Mouse (Mus musculus): ENCODE results near the gene Arhgef38.

Arhgef38 gene

DNA sequence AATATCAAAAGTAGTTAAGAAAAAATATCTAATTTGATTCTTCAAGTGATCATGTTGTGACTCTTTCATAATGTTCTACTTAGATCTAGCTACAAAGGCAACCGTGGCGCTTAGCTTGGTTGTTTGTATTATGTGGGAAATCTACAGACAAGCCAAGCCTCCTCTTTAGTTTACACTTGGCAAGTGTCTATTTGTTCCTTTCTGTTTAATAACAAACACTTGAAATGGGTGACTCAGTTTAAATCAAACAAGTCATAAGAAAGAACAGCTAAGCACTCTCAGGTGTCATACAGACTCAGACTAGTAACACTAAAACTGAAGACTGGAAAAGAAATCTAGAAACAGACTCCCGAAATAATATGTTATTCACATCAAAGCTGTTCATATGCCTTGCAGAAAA lies 47.2 kb downstream of the Arhgef38 start:
- no peak overlapping the region for H3K4me3 ChIP-seq (replicated peaks; ENCODE audit: low read length)
- peaks cover 6% of the 10 kb centered on the region; the same call in 1 of the 2 replicates for H3K4me1 ChIP-seq (replicated peaks; ENCODE audit: low read depth, low read length)
- TF ChIP-seq POU5F1 (IDR thresholded peaks at IDR 0.05; ENCODE audit: borderline replicate concordance, low read length) (no peak), NANOG (IDR thresholded peaks at IDR 0.05; ENCODE audit: borderline replicate concordance, low read length) (no peak), CTCF (conservative IDR thresholded peaks at IDR 0.05; ENCODE audit: low read length) (no peak)
- H3K36me3 ChIP-seq (ENCODE audit: insufficient read depth, low read length) = no peaks in the 10 kb centered on the region
- H3K9me3 ChIP-seq (ENCODE audit: low read length) = no peaks in the 10 kb centered on the region
- H3K27me3 ChIP-seq (ENCODE audit: insufficient read depth, low read length) = no peaks in the 10 kb centered on the region

DNA sequence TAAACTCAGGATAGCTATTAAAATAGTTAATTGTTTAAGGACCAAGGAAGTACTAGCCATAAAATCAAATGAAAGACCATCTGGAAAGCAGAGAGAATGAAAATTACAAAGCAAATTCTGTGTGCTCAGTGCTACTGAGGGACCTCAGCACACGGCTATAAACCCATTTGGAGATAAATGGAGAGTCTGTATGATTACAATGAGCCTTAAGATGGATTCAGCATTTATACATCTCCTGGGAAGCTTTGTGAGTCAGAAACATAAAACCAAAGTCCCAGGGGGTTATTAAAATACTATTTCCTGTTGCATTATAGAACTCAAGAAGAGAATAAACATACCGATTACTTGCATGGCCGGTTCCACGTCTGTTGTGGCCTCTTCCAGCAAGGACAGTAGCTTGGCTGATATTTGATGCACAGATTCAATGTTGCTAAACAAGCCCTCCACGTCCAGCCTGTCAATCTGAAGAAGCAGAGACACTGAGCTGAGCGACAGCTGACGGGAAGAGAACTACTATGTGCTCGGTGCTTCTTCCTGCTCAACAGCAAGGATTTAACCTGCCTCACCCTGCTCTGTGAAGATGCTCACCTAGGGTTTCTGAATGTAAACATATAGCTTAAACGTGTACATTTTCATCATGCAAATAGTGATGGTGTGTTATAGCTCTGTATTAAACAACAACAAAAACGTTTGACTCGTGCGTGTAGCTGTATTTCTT lies 58.6 kb downstream of the Arhgef38 start:
- Histone ChIP-seq H3K4me1 (replicated peaks; ENCODE audit: low read depth, low read length) (no peaks in the 10 kb centered on the region), H3K9me3 (ENCODE audit: low read length) (no peaks in the 10 kb centered on the region), H3K36me3 (ENCODE audit: insufficient read depth, low read length) (no peaks in the 10 kb centered on the region), H3K27me3 (ENCODE audit: insufficient read depth, low read length) (no peaks in the 10 kb centered on the region), H3K4me3 (replicated peaks; ENCODE audit: low read length) (no peak overlapping the region)
- TF ChIP-seq POU5F1 (IDR thresholded peaks at IDR 0.05; ENCODE audit: borderline replicate concordance, low read length) = no peak
- TF ChIP-seq CTCF (conservative IDR thresholded peaks at IDR 0.05; ENCODE audit: low read length) = no peak
- no peak for TF ChIP-seq NANOG (IDR thresholded peaks at IDR 0.05; ENCODE audit: borderline replicate concordance, low read length)

- no peaks in the 10 kb centered on the region for H3K4me1 ChIP-seq (replicated peaks; ENCODE audit: low read depth, low read length)
Observed at GRCm38 (mm10) chr3:133172291-133172690, 62.5 kb downstream of the Arhgef38 start.

DNA sequence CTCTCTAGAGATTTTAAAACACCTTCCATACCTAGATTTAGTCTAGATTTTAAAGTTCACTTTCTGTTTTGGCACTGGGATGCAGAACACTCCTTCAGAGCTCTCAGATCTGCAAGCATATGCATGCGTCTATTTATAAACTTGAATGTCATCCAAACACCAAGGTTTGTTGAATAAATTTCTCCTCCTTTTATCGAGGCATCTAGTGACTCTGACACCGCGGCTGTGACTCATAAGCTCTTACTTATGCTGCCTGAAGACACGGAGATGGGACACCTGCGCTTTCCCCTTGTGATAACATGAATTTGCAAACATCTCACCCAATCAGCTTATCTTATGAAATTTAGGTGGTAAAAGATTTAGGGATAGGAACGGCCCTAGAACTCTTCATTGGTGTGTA lies 65.0 kb downstream of the Arhgef38 start:
- no peak overlapping the region for H3K4me3 ChIP-seq (replicated peaks; ENCODE audit: low read length)
- H3K4me1 ChIP-seq (replicated peaks; ENCODE audit: low read depth, low read length) = no peaks in the 10 kb centered on the region
- no peaks in the 10 kb centered on the region for H3K27me3 ChIP-seq (ENCODE audit: insufficient read depth, low read length)
- TF ChIP-seq CTCF (conservative IDR thresholded peaks at IDR 0.05; ENCODE audit: low read length) (no peak), POU5F1 (IDR thresholded peaks at IDR 0.05; ENCODE audit: borderline replicate concordance, low read length) (no peak), NANOG (IDR thresholded peaks at IDR 0.05; ENCODE audit: borderline replicate concordance, low read length) (no peak)
- H3K36me3 ChIP-seq (ENCODE audit: insufficient read depth, low read length) = no peaks in the 10 kb centered on the region
- no peaks in the 10 kb centered on the region for H3K9me3 ChIP-seq (ENCODE audit: low read length)

More at GRCm38 (mm10) chr3:133172291-133172690, 62.5 kb downstream of the Arhgef38 start:
- TF ChIP-seq NANOG (IDR thresholded peaks at IDR 0.05; ENCODE audit: borderline replicate concordance, low read length) = no peak
- no peak for TF ChIP-seq CTCF (conservative IDR thresholded peaks at IDR 0.05; ENCODE audit: low read length)
- TF ChIP-seq POU5F1 (IDR thresholded peaks at IDR 0.05; ENCODE audit: borderline replicate concordance, low read length) = no peak
- no peaks in the 10 kb centered on the region for H3K36me3 ChIP-seq (ENCODE audit: insufficient read depth, low read length)
- H3K27me3 ChIP-seq (ENCODE audit: insufficient read depth, low read length) = no peaks in the 10 kb centered on the region
- no peak overlapping the region for H3K4me3 ChIP-seq (replicated peaks; ENCODE audit: low read length)
- no peaks in the 10 kb centered on the region for H3K9me3 ChIP-seq (ENCODE audit: low read length)

- Histone ChIP-seq H3K36me3 (ENCODE audit: insufficient read depth, low read length) (no peaks in the 10 kb centered on the region), H3K4me3 (replicated peaks; ENCODE audit: low read length) (no peak overlapping the region), H3K4me1 (replicated peaks; ENCODE audit: low read depth, low read length) (no peaks in the 10 kb centered on the region), H3K27me3 (ENCODE audit: insufficient read depth, low read length) (no peaks in the 10 kb centered on the region), H3K9me3 (ENCODE audit: low read length) (no peaks in the 10 kb centered on the region)
- no peak for TF ChIP-seq NANOG (IDR thresholded peaks at IDR 0.05; ENCODE audit: borderline replicate concordance, low read length)
Observed at GRCm38 (mm10) chr3:133167550-133167949, 67.2 kb downstream of the Arhgef38 start.

- Histone ChIP-seq H3K4me3 (replicated peaks; ENCODE audit: low read length) (no peak overlapping the region), H3K9me3 (ENCODE audit: low read length) (no peaks in the 10 kb centered on the region), H3K4me1 (replicated peaks; ENCODE audit: low read depth, low read length) (no peaks in the 10 kb centered on the region), H3K27me3 (ENCODE audit: insufficient read depth, low read length) (no peaks in the 10 kb centered on the region), H3K36me3 (ENCODE audit: insufficient read depth, low read length) (no peaks in the 10 kb centered on the region)
- TF ChIP-seq POU5F1 (IDR thresholded peaks at IDR 0.05; ENCODE audit: borderline replicate concordance, low read length) = no peak
- TF ChIP-seq NANOG (IDR thresholded peaks at IDR 0.05; ENCODE audit: borderline replicate concordance, low read length) = no peak
- no peak for TF ChIP-seq CTCF (conservative IDR thresholded peaks at IDR 0.05; ENCODE audit: low read length)
Observed at GRCm38 (mm10) chr3:133165130-133165529, 69.6 kb downstream of the Arhgef38 start.

- no peak for TF ChIP-seq CTCF (conservative IDR thresholded peaks at IDR 0.05; ENCODE audit: low read length)
- no peak for TF ChIP-seq NANOG (IDR thresholded peaks at IDR 0.05; ENCODE audit: borderline replicate concordance, low read length)
- TF ChIP-seq POU5F1 (IDR thresholded peaks at IDR 0.05; ENCODE audit: borderline replicate concordance, low read length) = no peak
- no peaks in the 10 kb centered on the region for H3K4me1 ChIP-seq (replicated peaks; ENCODE audit: low read depth, low read length)
- H3K27me3 ChIP-seq (ENCODE audit: insufficient read depth, low read length) = no peaks in the 10 kb centered on the region
- H3K4me3 ChIP-seq (replicated peaks; ENCODE audit: low read length) = no peak overlapping the region
- no peaks in the 10 kb centered on the region for H3K36me3 ChIP-seq (ENCODE audit: insufficient read depth, low read length)
- no peaks in the 10 kb centered on the region for H3K9me3 ChIP-seq (ENCODE audit: low read length)
Observed at GRCm38 (mm10) chr3:133163913-133164406, 70.8 kb downstream of the Arhgef38 start.

GRCm38 (mm10) chr3:133163174-133163573 lies 71.6 kb downstream of the Arhgef38 start:
- TF ChIP-seq POU5F1 (IDR thresholded peaks at IDR 0.05; ENCODE audit: borderline replicate concordance, low read length) (no peak), CTCF (conservative IDR thresholded peaks at IDR 0.05; ENCODE audit: low read length) (no peak), NANOG (IDR thresholded peaks at IDR 0.05; ENCODE audit: borderline replicate concordance, low read length) (no peak)
- H3K4me3 ChIP-seq (replicated peaks; ENCODE audit: low read length) = no peak overlapping the region

DNA sequence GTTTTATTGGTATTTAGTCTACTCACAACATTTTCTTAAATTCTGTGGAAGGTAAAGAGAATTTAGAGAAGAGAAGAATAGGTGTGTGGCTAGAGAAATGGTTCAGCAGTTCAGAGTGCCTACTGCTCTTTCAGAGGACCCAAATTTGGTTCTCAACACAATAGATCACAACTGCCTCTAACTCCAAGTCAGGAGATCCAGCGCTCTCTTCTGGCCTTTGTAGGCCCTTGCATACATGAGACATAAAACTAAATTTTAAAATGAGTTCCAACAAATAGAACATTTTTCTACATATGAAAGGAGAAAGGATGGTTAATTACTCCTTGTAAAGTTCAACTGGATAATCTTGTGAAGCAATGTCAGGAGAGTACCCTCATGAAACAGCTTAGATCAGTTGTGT lies 73.3 kb downstream of the Arhgef38 start:
- H3K4me1 ChIP-seq (replicated peaks; ENCODE audit: low read depth, low read length) = no peaks in the 10 kb centered on the region
- H3K36me3 ChIP-seq (ENCODE audit: insufficient read depth, low read length) = no peaks in the 10 kb centered on the region
- no peaks in the 10 kb centered on the region for H3K9me3 ChIP-seq (ENCODE audit: low read length)
- TF ChIP-seq CTCF (conservative IDR thresholded peaks at IDR 0.05; ENCODE audit: low read length) (no peak), POU5F1 (IDR thresholded peaks at IDR 0.05; ENCODE audit: borderline replicate concordance, low read length) (no peak), NANOG (IDR thresholded peaks at IDR 0.05; ENCODE audit: borderline replicate concordance, low read length) (no peak)
- no peak overlapping the region for H3K4me3 ChIP-seq (replicated peaks; ENCODE audit: low read length)
- no peaks in the 10 kb centered on the region for H3K27me3 ChIP-seq (ENCODE audit: insufficient read depth, low read length)

More at GRCm38 (mm10) chr3:133163174-133163573, 71.6 kb downstream of the Arhgef38 start:
- Histone ChIP-seq H3K4me1 (replicated peaks; ENCODE audit: low read depth, low read length) (no peaks in the 10 kb centered on the region), H3K27me3 (ENCODE audit: insufficient read depth, low read length) (no peaks in the 10 kb centered on the region), H3K9me3 (ENCODE audit: low read length) (no peaks in the 10 kb centered on the region), H3K36me3 (ENCODE audit: insufficient read depth, low read length) (no peaks in the 10 kb centered on the region)
